In the genomic region with DNA sequence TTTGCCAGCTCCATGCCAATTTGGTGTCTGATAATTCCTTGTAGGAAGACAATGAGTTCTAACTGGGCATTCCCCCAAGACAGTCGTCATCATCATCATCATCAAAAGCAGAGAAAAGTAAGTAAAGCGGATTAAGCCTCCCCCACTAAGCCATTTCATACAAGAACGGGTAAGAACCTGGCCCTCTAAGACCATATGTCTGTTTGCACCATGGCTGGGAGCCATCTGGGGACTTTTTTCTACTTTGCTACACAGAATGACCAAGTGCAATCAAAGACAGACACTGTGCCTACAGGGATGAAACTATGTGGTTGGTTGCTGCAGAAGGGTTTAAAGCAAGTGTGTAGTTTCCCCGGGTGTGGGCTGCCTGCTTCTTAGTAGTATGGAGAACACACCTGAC, we compare ENCODE assay signal across 25 mouse cellular contexts.
DNase-seq lines count a peak whose midpoint lies in the region; ATAC-seq and TF ChIP-seq lines count a peak whose summit lies in the region.
"Had no signal": no experiment of that assay in that cellular context is flagged by ENCODE, and none has a peak within 500 bp of the region (broad histone marks: within the 10 kb centered on the region; RNA-seq: fewer than 3 reads in every experiment).

No protein-coding gene starts in this region.

- peaks cover 3% of the 10 kb centered on the region; the same call in 1 of the 2 replicates for H3K4me1 ChIP-seq in forebrain, embryonic 12.5 days
- H3K4me1 ChIP-seq in forebrain, embryonic 11.5 days (replicated peaks; ENCODE audit: control insufficient read depth, insufficient read depth, low read length), result no peaks in the 10 kb centered on the region; the same call in 1 of the 2 replicates
- no peaks in the 10 kb centered on the region for H3K4me1 ChIP-seq in hindbrain, postnatal 0 days (ENCODE audit: insufficient read depth, low read length)
- H3K4me1 ChIP-seq in hindbrain, embryonic 10.5 days (replicated peaks), result peaks cover 22% of the 10 kb centered on the region
- H3K4me1 ChIP-seq: heart, embryonic 12.5 days; intestine, embryonic 15.5 days had no signal

- no peak for TF ChIP-seq CTCF in hindbrain, postnatal 0 days (IDR thresholded peaks at IDR 0.05; ENCODE audit: low read depth)

- peak; percentile 31 for DNase-seq in cerebellum, adult 11-12 months
- DNase-seq in cerebellum, adult 9-10 months, result no peak
- no peak for DNase-seq in forebrain, embryonic 11.5 days (ENCODE audit: low spot score)
- peak; percentile 64 for DNase-seq in hindbrain, postnatal 0 days (ENCODE audit: low spot score)
- no peak for DNase-seq in hindbrain, embryonic 10.5 days (ENCODE audit: low spot score)
- DNase-seq in Muller cell, postnatal 12 days (ENCODE audit: inconsistent ontology term), result peak; percentile 19
- DNase-seq in layer of hippocampus, postnatal 36 days, result no peak
- DNase-seq: adrenal gland, postnatal 10 days; embryo, embryonic 11 days; gastrocnemius, postnatal 25 days; heart, adult 18-20 months; heart, postnatal 10 days; kidney, adult 8-10 months; kidney, postnatal 10 days; liver, postnatal 0 days; lung, postnatal 14 days had no signal

- no peaks in the 10 kb centered on the region for H3K9me3 ChIP-seq in forebrain, embryonic 12.5 days
- no peaks in the 10 kb centered on the region for H3K9me3 ChIP-seq in forebrain, embryonic 11.5 days (ENCODE audit: control insufficient read depth, low read length)
- no peaks in the 10 kb centered on the region for H3K9me3 ChIP-seq in hindbrain, postnatal 0 days (ENCODE audit: low read length)
- H3K9me3 ChIP-seq in hindbrain, embryonic 10.5 days, result no peaks in the 10 kb centered on the region
- H3K9me3 ChIP-seq: embryonic facial prominence, embryonic 15.5 days; heart, embryonic 12.5 days; hindbrain, embryonic 13.5 days; intestine, embryonic 15.5 days; limb, embryonic 12.5 days; midbrain, embryonic 12.5 days; neural tube, embryonic 12.5 days had no signal

- 0 out of 2 replicates have a peak overlapping the region, but pooled peaks have one; percentile 1 for H3K27ac ChIP-seq in forebrain, embryonic 12.5 days
- H3K27ac ChIP-seq in forebrain, embryonic 11.5 days (ENCODE audit: low read depth, low read length), result no peak overlapping the region
- peak overlapping the region; percentile 22; the same call in 1 of the 2 replicates for H3K27ac ChIP-seq in hindbrain, postnatal 0 days
- no peak overlapping the region for H3K27ac ChIP-seq in hindbrain, embryonic 10.5 days
- H3K27ac ChIP-seq: embryonic facial prominence, embryonic 15.5 days; hindbrain, embryonic 13.5 days; intestine, embryonic 15.5 days; limb, embryonic 12.5 days; midbrain, embryonic 12.5 days; neural tube, embryonic 12.5 days had no signal

- ATAC-seq in forebrain, embryonic 12.5 days (ENCODE audit: low FRiP score), result no peak
- no peak for ATAC-seq in forebrain, embryonic 11.5 days (replicated peaks; ENCODE audit: low FRiP score)
- peak; percentile 52; the same call in 1 of the 2 replicates for ATAC-seq in hindbrain, postnatal 0 days
- ATAC-seq: intestine, embryonic 15.5 days; liver, postnatal 0 days had no signal

- H3K36me3 ChIP-seq in forebrain, embryonic 12.5 days (replicated peaks), result peaks cover 6% of the 10 kb centered on the region
- no peaks in the 10 kb centered on the region for H3K36me3 ChIP-seq in forebrain, embryonic 11.5 days (ENCODE audit: control insufficient read depth, insufficient read depth, low read length)
- peaks cover 20% of the 10 kb centered on the region for H3K36me3 ChIP-seq in hindbrain, postnatal 0 days (ENCODE audit: insufficient read depth, low read length)
- H3K36me3 ChIP-seq in hindbrain, embryonic 10.5 days, result peaks cover 10% of the 10 kb centered on the region

- no peak overlapping the region for H3K4me3 ChIP-seq in forebrain, embryonic 12.5 days (replicated peaks)
- H3K4me3 ChIP-seq in forebrain, embryonic 11.5 days (ENCODE audit: low read depth, low read length), result no peak overlapping the region
- H3K4me3 ChIP-seq in hindbrain, postnatal 0 days (ENCODE audit: low read length), result no peak overlapping the region
- no peak overlapping the region for H3K4me3 ChIP-seq in hindbrain, embryonic 10.5 days
- H3K4me3 ChIP-seq: embryonic facial prominence, embryonic 15.5 days; heart, embryonic 12.5 days; hindbrain, embryonic 13.5 days; intestine, embryonic 15.5 days; limb, embryonic 12.5 days; midbrain, embryonic 12.5 days; neural tube, embryonic 12.5 days had no signal

- H3K4me2 ChIP-seq in forebrain, embryonic 12.5 days, result no peak overlapping the region
- H3K4me2 ChIP-seq in forebrain, embryonic 11.5 days (ENCODE audit: low read depth, low read length, severe bottlenecking), result no peak overlapping the region
- no peak overlapping the region for H3K4me2 ChIP-seq in hindbrain, postnatal 0 days (ENCODE audit: low read depth, low read length)
- H3K4me2 ChIP-seq: embryonic facial prominence, embryonic 15.5 days; heart, embryonic 12.5 days; hindbrain, embryonic 13.5 days; intestine, embryonic 15.5 days; limb, embryonic 12.5 days; liver, embryonic 11.5 days; midbrain, embryonic 12.5 days; neural tube, embryonic 12.5 days had no signal

- no peaks in the 10 kb centered on the region for H3K27me3 ChIP-seq in forebrain, embryonic 12.5 days
- H3K27me3 ChIP-seq in forebrain, embryonic 11.5 days (ENCODE audit: control insufficient read depth, insufficient read depth, low read length), result no peaks in the 10 kb centered on the region
- no peaks in the 10 kb centered on the region for H3K27me3 ChIP-seq in hindbrain, postnatal 0 days (ENCODE audit: insufficient read depth, low read length)
- H3K27me3 ChIP-seq in hindbrain, embryonic 10.5 days (ENCODE audit: insufficient read depth, poor library complexity, severe bottlenecking), result no peaks in the 10 kb centered on the region
- H3K27me3 ChIP-seq: embryonic facial prominence, embryonic 15.5 days; heart, embryonic 12.5 days; hindbrain, embryonic 13.5 days; intestine, embryonic 15.5 days; limb, embryonic 12.5 days; midbrain, embryonic 12.5 days; neural tube, embryonic 12.5 days had no signal

- 66% methylated on average over 4 of the region's 4 CpGs for WGBS in forebrain, embryonic 12.5 days
- 72% methylated on average over 4 of the region's 4 CpGs for WGBS in forebrain, embryonic 11.5 days
- WGBS in hindbrain, postnatal 0 days, result 63% methylated on average over 4 of the region's 4 CpGs
- WGBS in hindbrain, embryonic 10.5 days, result 83% methylated on average over 4 of the region's 4 CpGs

- H3K9ac ChIP-seq in forebrain, embryonic 12.5 days, result no peak overlapping the region
- no peak overlapping the region for H3K9ac ChIP-seq in forebrain, embryonic 11.5 days (ENCODE audit: low read length)
- H3K9ac ChIP-seq in hindbrain, postnatal 0 days (replicated peaks; ENCODE audit: low read length), result no peak overlapping the region
- H3K9ac ChIP-seq: embryonic facial prominence, embryonic 15.5 days; heart, embryonic 12.5 days; hindbrain, embryonic 13.5 days; intestine, embryonic 15.5 days; limb, embryonic 12.5 days; liver, postnatal 0 days; midbrain, embryonic 12.5 days; neural tube, embryonic 12.5 days had no signal

Comparison
In these comparisons a context has a peak if more than half of its experiments do, and no peak if none do; other contexts are left out.
1. DNase-seq: peak in cerebellum, adult 11-12 months (single experiment), hindbrain, postnatal 0 days (single experiment) and Muller cell, postnatal 12 days (single experiment); none in cerebellum, adult 9-10 months (single experiment), forebrain, embryonic 11.5 days (single experiment), hindbrain, embryonic 10.5 days (single experiment) and layer of hippocampus, postnatal 36 days (0 of 2).
2. H3K27ac ChIP-seq: peak in forebrain, embryonic 12.5 days (single experiment) and hindbrain, postnatal 0 days (single experiment); none in forebrain, embryonic 11.5 days (single experiment) and hindbrain, embryonic 10.5 days (single experiment).